Mouse (Mus musculus): ENCODE results near the gene Slc38a9. TPM values are rescaled to one million over a fixed set of nuclear protein-coding genes. Genes with fewer than 3 reads are reported as not detected.

The Slc38a9 gene
- polyA plus RNA-seq, 2 experiments = 9.2 to 10.9 TPM

DNA sequence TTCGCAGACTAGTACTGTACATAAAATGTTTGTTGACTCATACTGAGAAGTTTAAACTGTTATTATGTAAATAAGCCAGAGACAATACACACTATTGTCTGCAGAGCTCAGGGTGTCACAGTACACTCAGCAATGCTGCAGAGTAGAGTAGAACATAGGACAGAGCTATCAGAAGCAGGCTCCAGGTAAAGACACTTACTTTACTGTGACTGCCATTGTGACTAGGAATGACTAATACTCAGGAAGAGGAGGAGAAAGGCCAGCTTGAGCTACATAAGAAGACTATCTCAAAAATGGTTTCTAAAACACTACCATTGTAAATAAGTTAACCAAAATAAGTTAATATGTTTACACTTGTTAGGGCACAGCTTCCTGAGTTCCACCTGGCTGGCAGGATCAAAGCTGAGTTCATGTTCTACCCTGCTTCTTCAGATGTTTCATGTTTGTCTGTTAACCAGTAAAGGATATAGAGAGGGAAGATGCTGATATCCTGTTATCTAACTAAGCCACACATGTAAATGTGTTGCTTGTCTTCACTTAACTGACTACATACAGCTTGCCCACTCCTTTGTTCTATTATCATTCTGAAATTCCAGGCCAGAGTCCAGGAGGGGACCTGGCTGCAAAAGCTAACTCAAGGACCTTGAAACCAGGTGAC lies 14.9 kb upstream of the Slc38a9 start:
- H3K27ac ChIP-seq = peak overlapping the region; percentile 46
- peaks cover 14 to 22% of the 10 kb centered on the region in 2 experiments for H3K4me1 ChIP-seq (replicated peaks; ENCODE audit: control insufficient read depth in 2 of 2, insufficient read depth in 2 of 2, low read length in 1 of 2)
- TF ChIP-seq CTCF (IDR thresholded peaks at IDR 0.05; ENCODE audit: low read depth) (no peak), EP300 (IDR thresholded peaks at IDR 0.05; ENCODE audit: low read depth) (peak; percentile 88)
- DNase-seq (ENCODE audit: low read depth in 3 of 3, low spot score in 3 of 3) = peak; percentile 30 to 55 (median 41)
- no peak overlapping the region for H3K4me3 ChIP-seq (ENCODE audit: insufficient read depth in 1 of 2, low read depth in 2 of 2, low read length in 2 of 2)
- H3K9ac ChIP-seq (replicated peaks) = no peak overlapping the region
- ATAC-seq (ENCODE audit: insufficient read depth) = peak; percentile 93
- peak overlapping the region; percentile 24 for H3K4me2 ChIP-seq (ENCODE audit: low read depth)
- H3K36me3 ChIP-seq (replicated peaks; ENCODE audit: control insufficient read depth, insufficient read depth, low read depth) = no peaks in the 10 kb centered on the region
- 75% methylated on average over 1 of the region's 1 CpGs for WGBS (ENCODE audit: insufficient replicate concordance)
- H3K27me3 ChIP-seq (ENCODE audit: control insufficient read depth, insufficient read depth, low read length) = no peaks in the 10 kb centered on the region
- no peaks in the 10 kb centered on the region for H3K9me3 ChIP-seq (ENCODE audit: control insufficient read depth, low read length)

DNA sequence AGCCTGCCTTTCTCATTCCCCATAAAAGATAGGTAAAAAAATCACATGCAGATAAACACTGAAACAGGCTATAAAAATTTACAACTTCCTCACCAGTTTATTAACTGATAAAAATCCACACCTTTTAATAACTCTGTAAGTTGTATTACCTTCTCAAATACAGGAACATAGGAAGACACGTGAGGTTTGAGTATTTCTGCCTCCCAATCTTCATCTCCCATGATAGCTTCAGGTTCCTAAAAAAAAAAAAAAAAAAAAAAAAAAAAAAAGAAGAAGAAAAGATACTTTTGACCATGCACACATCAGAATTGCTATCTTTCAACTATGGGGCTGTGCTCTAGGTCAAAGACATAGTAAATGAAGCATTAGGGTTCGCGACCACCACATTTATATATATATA lies 9.4 kb upstream of the Slc38a9 start:
- TF ChIP-seq EP300 (IDR thresholded peaks at IDR 0.05; ENCODE audit: low read depth) (no peak), CTCF (IDR thresholded peaks at IDR 0.05; ENCODE audit: low read depth) (no peak)
- H3K27me3 ChIP-seq (ENCODE audit: control insufficient read depth, insufficient read depth, low read length) = no peaks in the 10 kb centered on the region
- peaks cover 2% of the 10 kb centered on the region; the same call in 1 of the 2 replicates for H3K9me3 ChIP-seq (ENCODE audit: control insufficient read depth, low read length)
- H3K27ac ChIP-seq = no peak overlapping the region
- H3K36me3 ChIP-seq (replicated peaks; ENCODE audit: control insufficient read depth, insufficient read depth, low read depth) = no peaks in the 10 kb centered on the region
- H3K4me2 ChIP-seq (ENCODE audit: low read depth) = no peak overlapping the region
- no peak overlapping the region for H3K9ac ChIP-seq (replicated peaks)
- H3K4me1 ChIP-seq (replicated peaks; ENCODE audit: control insufficient read depth in 2 of 2, insufficient read depth in 2 of 2, low read length in 1 of 2) = peaks cover 5 to 6% of the 10 kb centered on the region in 2 experiments
- H3K4me3 ChIP-seq (ENCODE audit: insufficient read depth in 1 of 2, low read depth in 2 of 2, low read length in 2 of 2) = no peak overlapping the region
- WGBS (ENCODE audit: insufficient replicate concordance) = 67% methylated on average over 3 of the region's 3 CpGs
- DNase-seq (ENCODE audit: low read depth in 3 of 3, low spot score in 3 of 3) (no peak), ATAC-seq (ENCODE audit: insufficient read depth) (no peak)

DNA sequence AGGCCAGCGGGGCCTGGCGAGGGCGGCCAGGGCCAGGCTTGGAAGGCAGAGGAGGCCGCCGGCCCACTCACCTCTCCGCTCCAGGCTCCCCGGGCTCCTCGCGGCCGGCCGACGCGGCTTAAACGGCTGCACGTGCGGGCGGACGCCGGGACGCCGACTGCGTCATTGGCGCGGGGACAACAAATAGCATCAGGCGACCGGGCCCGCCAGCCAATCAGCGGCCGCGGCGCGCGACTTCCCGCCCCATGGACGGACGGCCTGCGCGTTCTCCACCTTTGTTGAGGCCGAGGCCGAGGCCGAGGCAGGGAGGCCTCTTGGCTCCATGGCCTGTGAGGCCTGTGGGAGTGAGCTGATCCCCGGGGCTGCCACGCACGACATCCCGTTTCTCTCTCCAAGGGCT lies 8.3 kb upstream of the Slc38a9 start, which contains the start of gene Ddx4:
Gene Ddx4, minus strand, starts transcription at position 271 of the 400 bp plus-strand sequence.
- DNase-seq (ENCODE audit: low read depth in 3 of 3, low spot score in 3 of 3) = no peak
- H3K27me3 ChIP-seq (ENCODE audit: control insufficient read depth, insufficient read depth, low read length) = no peaks in the 10 kb centered on the region
- TF ChIP-seq CTCF (IDR thresholded peaks at IDR 0.05; ENCODE audit: low read depth) = no peak
- TF ChIP-seq EP300 (IDR thresholded peaks at IDR 0.05; ENCODE audit: low read depth) = no peak
- ATAC-seq (ENCODE audit: insufficient read depth) = no peak
- H3K9me3 ChIP-seq (ENCODE audit: control insufficient read depth, low read length) = peaks cover 2% of the 10 kb centered on the region; the same call in 1 of the 2 replicates
- H3K36me3 ChIP-seq (replicated peaks; ENCODE audit: control insufficient read depth, insufficient read depth, low read depth) = no peaks in the 10 kb centered on the region
- 78% methylated on average over 45 of the region's 45 CpGs for WGBS (ENCODE audit: insufficient replicate concordance)
- no peaks in the 10 kb centered on the region for H3K4me1 ChIP-seq (replicated peaks; ENCODE audit: control insufficient read depth in 2 of 2, insufficient read depth in 2 of 2, low read length in 1 of 2)
- no peak within 1 kb of the TSS for H3K4me2 ChIP-seq (ENCODE audit: low read depth)
- no peak within 1 kb of the TSS for H3K4me3 ChIP-seq (ENCODE audit: insufficient read depth in 1 of 2, low read depth in 2 of 2, low read length in 2 of 2)
- no peak within 1 kb of the TSS for H3K27ac ChIP-seq
- H3K9ac ChIP-seq (replicated peaks) = no peak within 1 kb of the TSS

DNA sequence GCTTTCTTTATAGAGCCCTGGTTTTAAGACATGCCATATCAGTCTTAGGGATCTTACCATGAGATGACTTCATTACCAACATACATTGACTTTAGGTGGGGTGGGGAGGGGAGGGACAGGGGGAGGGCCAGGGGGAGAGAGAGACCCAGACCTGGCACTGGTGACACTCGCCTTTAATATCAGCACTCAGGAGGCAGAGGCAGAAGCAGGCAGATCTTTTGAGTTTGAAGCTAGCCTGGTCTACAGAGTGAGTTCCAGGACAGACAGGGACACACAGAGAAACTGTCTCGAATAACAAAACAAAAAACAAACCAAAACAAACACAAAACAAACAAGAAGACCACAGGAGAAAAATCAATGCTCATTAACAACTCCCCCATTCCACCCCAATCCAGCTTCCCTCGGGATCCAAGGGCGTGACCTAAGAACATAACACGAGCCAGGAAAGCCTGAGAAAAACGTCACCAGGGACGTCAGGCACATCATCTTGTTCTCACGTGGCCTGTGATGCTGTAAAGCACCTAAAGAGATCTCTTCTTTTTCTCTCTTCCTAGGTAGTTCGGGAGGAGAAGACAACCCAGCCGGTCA lies 471 bp upstream of the Slc38a9 start:
- Histone ChIP-seq H3K9me3 (ENCODE audit: control insufficient read depth, low read length) (no peaks in the 10 kb centered on the region), H3K4me2 (ENCODE audit: low read depth) (peak overlapping the region; percentile 91), H3K4me1 (replicated peaks; ENCODE audit: control insufficient read depth in 2 of 2, insufficient read depth in 2 of 2, low read length in 1 of 2) (peaks cover 4 to 5% of the 10 kb centered on the region in 2 experiments; a peak in 3 of 4 replicates), H3K9ac (replicated peaks) (peak overlapping the region; percentile 68), H3K27ac (no peak overlapping the region), H3K36me3 (replicated peaks; ENCODE audit: control insufficient read depth, insufficient read depth, low read depth) (no peaks in the 10 kb centered on the region), H3K4me3 (ENCODE audit: insufficient read depth in 1 of 2, low read depth in 2 of 2, low read length in 2 of 2) (peak overlapping the region; percentile 98 to 99), H3K27me3 (ENCODE audit: control insufficient read depth, insufficient read depth, low read length) (no peaks in the 10 kb centered on the region)
- WGBS (ENCODE audit: insufficient replicate concordance) = 2% methylated on average over 10 of the region's 10 CpGs
- DNase-seq (ENCODE audit: low read depth in 3 of 3, low spot score in 3 of 3) (no peak), ATAC-seq (ENCODE audit: insufficient read depth) (peak; percentile 5; the same call in 1 of the 2 replicates)
- no peak for TF ChIP-seq EP300 (IDR thresholded peaks at IDR 0.05; ENCODE audit: low read depth)
- no peak for TF ChIP-seq CTCF (IDR thresholded peaks at IDR 0.05; ENCODE audit: low read depth)

DNA sequence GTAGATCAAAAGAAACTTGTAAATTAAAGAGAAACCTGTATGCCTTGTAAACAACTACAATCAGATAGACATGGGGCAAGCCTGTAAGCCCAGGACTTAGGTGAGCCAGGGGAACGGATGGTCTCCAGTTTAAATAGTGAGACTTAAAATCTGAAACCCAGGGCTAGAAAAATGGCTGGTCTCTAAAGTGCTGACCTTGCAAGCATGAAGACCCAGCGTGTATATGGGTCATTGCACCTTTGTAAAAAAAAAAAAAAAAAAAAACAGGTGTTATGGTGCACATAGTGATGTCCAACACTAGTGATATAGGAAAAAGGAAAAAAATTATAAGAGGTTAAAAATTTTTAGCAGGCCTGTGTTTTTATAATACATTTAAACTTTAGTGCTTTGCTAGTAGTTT lies 1.1 kb downstream of the Slc38a9 start:
- 61% methylated on average over 2 of the region's 2 CpGs for WGBS (ENCODE audit: insufficient replicate concordance)
- no peak for DNase-seq (ENCODE audit: low read depth in 3 of 3, low spot score in 3 of 3)
- Histone ChIP-seq H3K27me3 (ENCODE audit: control insufficient read depth, insufficient read depth, low read length) (no peaks in the 10 kb centered on the region), H3K36me3 (replicated peaks; ENCODE audit: control insufficient read depth, insufficient read depth, low read depth) (no peaks in the 10 kb centered on the region), H3K9me3 (ENCODE audit: control insufficient read depth, low read length) (no peaks in the 10 kb centered on the region), H3K27ac (no peak overlapping the region), H3K4me2 (ENCODE audit: low read depth) (peak overlapping the region; percentile 91), H3K4me3 (ENCODE audit: insufficient read depth in 1 of 2, low read depth in 2 of 2, low read length in 2 of 2) (peak overlapping the region; percentile 98 to 99; a peak in 3 of 4 replicates), H3K4me1 (replicated peaks; ENCODE audit: control insufficient read depth in 2 of 2, insufficient read depth in 2 of 2, low read length in 1 of 2) (peaks cover 4 to 5% of the 10 kb centered on the region in 2 experiments; a peak in 3 of 4 replicates), H3K9ac (replicated peaks) (no peak overlapping the region; the same call in 1 of the 2 replicates)
- TF ChIP-seq EP300 (IDR thresholded peaks at IDR 0.05; ENCODE audit: low read depth) = no peak
- no peak for TF ChIP-seq CTCF (IDR thresholded peaks at IDR 0.05; ENCODE audit: low read depth)
- no peak for ATAC-seq (ENCODE audit: insufficient read depth)

All from liver, embryonic 14.5 days (tissue).